Mouse (Mus musculus) bone marrow, adult 2 months (tissue): ENCODE measurements around the gene Gpatch3.

ENCODE experiments used
- CTCF ChIP-seq: fragments of 200-500 bp; IDR thresholded peaks from 2 replicates; pipeline ENCODE4 v1.5.1; 2011; ENCODE audit warnings: low read length, control low read depth; ENCODE audit not compliant: control insufficient read depth, insufficient read depth
- POLR2A ChIP-seq: fragments of 200-500 bp; IDR thresholded peaks from 2 replicates; pipeline ENCODE4 v1.6.1; 2011; ENCODE audit warnings: low read depth, mild to moderate bottlenecking, control low read depth, low read length, borderline replicate concordance; ENCODE audit not compliant: control insufficient read depth

GRCm38 (mm10) chr4:133631071-133631768 lies 56.7 kb downstream of the Gpatch3 start:
- no peak for TF ChIP-seq CTCF
- no peak for TF ChIP-seq POLR2A
